In the genomic region with DNA sequence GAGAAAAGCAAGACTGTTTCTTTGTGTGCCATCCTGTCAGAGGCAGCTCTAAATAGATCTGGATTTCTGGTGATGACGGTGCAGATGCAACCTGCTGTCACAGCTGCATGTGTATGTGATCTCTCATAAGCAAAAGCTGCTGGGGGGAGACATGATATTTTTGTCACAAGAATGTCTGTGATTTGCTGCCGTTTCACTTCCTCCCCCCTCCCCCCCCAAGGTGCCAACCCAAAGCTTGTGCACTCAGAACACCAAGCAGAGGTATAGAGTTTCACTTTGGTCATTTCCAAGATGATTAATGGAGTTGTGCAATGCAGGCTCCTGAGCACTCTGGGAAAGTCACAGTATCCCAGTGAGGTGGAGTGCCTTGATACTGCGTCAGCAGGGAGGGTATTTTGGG, we compare ENCODE assay signal across 9 mouse cellular contexts.
DNase-seq lines count a peak whose midpoint lies in the region; ATAC-seq and TF ChIP-seq lines count a peak whose summit lies in the region.
"Had no signal": no experiment of that assay in that cellular context is flagged by ENCODE, and none has a peak within 500 bp of the region (broad histone marks: within the 10 kb centered on the region; RNA-seq: fewer than 3 reads in every experiment).

No protein-coding gene starts in this region.

- TF ChIP-seq EP300 in lung, postnatal 0 days (IDR thresholded peaks at IDR 0.05): no peak

- H3K4me3 ChIP-seq in lung, postnatal 0 days (ENCODE audit: low read depth, low read length): no peak overlapping the region
- no peak overlapping the region for H3K4me3 ChIP-seq in embryonic fibroblast, embryonic 13.5 days (ENCODE audit: insufficient read depth, low read length)
- H3K4me3 ChIP-seq in myocyte: no peak overlapping the region
- no peak overlapping the region for H3K4me3 ChIP-seq in hindbrain, embryonic 13.5 days

- H3K9me3 ChIP-seq in lung, postnatal 0 days (ENCODE audit: low read length): no peaks in the 10 kb centered on the region
- H3K9me3 ChIP-seq in hindbrain, embryonic 13.5 days: no peaks in the 10 kb centered on the region

- H3ac ChIP-seq in myocyte (ENCODE audit: control insufficient read depth, insufficient read length): no peak overlapping the region

- H3K27ac ChIP-seq in lung, postnatal 0 days (ENCODE audit: low read length): no peak overlapping the region
- peak overlapping the region; percentile 56 for H3K27ac ChIP-seq in embryonic fibroblast, embryonic 13.5 days (ENCODE audit: insufficient read depth, low read length)
- H3K27ac ChIP-seq in hindbrain, embryonic 13.5 days: no peak overlapping the region
- H3K27ac ChIP-seq: hindbrain, embryonic 14.5 days had no signal

- TF ChIP-seq POLR2A in embryonic fibroblast, embryonic 13.5 days (IDR thresholded peaks at IDR 0.05; ENCODE audit: low read depth, low read length): no peak
- TF ChIP-seq POLR2A in myocyte (IDR thresholded peaks at IDR 0.05; ENCODE audit: insufficient read length, low read depth): no peak

- TF ChIP-seq CTCF in lung, postnatal 0 days (IDR thresholded peaks at IDR 0.05): no peak
- no peak for TF ChIP-seq CTCF in embryonic fibroblast, embryonic 13.5 days (IDR thresholded peaks at IDR 0.05; ENCODE audit: borderline replicate concordance, insufficient read depth, low read length)

- H3K27me3 ChIP-seq in lung, postnatal 0 days (replicated peaks; ENCODE audit: insufficient read depth, low read length): no peaks in the 10 kb centered on the region
- H3K27me3 ChIP-seq in myocyte (ENCODE audit: control insufficient read depth, insufficient read depth, insufficient read length): no peaks in the 10 kb centered on the region
- H3K27me3 ChIP-seq in hindbrain, embryonic 13.5 days: no peaks in the 10 kb centered on the region

- H3K4me2 ChIP-seq in lung, postnatal 0 days (replicated peaks; ENCODE audit: low read depth, low read length): no peak overlapping the region
- peak overlapping the region; percentile 84 for H3K4me2 ChIP-seq in myocyte (ENCODE audit: low read depth)
- no peak overlapping the region for H3K4me2 ChIP-seq in hindbrain, embryonic 13.5 days
- H3K4me2 ChIP-seq: hindbrain, embryonic 14.5 days had no signal

- peaks cover 7% of the 10 kb centered on the region for H3K4me1 ChIP-seq in lung, postnatal 0 days (ENCODE audit: insufficient read depth, low read depth, low read length)
- H3K4me1 ChIP-seq in embryonic fibroblast, embryonic 13.5 days (ENCODE audit: control insufficient read depth, insufficient read depth, low read length): peaks cover 30% of the 10 kb centered on the region
- peaks cover 16% of the 10 kb centered on the region for H3K4me1 ChIP-seq in hindbrain, embryonic 13.5 days (replicated peaks)

- ATAC-seq in lung, postnatal 0 days: peak; percentile 55
- ATAC-seq in hindbrain, embryonic 13.5 days (ENCODE audit: low FRiP score): no peak

- DNase-seq in adrenal gland, postnatal 36 days: peak; percentile 27 to 52
- no peak for DNase-seq in adrenal gland, adult 8-10 months
- peak; percentile 51 for DNase-seq in lung, postnatal 0 days (ENCODE audit: low spot score)
- no peak for DNase-seq in lung, postnatal 4 days
- DNase-seq in MN1 (ENCODE audit: low spot score): no peak

- H3K36me3 ChIP-seq in lung, postnatal 0 days (ENCODE audit: insufficient read depth, low read length): no peaks in the 10 kb centered on the region
- no peaks in the 10 kb centered on the region for H3K36me3 ChIP-seq in myocyte (ENCODE audit: control insufficient read depth, insufficient read depth)
- no peaks in the 10 kb centered on the region for H3K36me3 ChIP-seq in hindbrain, embryonic 13.5 days

- peaks cover 96% of the 10 kb centered on the region for H3K79me2 ChIP-seq in myocyte (ENCODE audit: control insufficient read depth, insufficient read depth)

- no peak overlapping the region for H3K9ac ChIP-seq in lung, postnatal 0 days (replicated peaks; ENCODE audit: low read depth)
- H3K9ac ChIP-seq in hindbrain, embryonic 13.5 days: no peak overlapping the region
- H3K9ac ChIP-seq: hindbrain, embryonic 14.5 days had no signal

- WGBS in lung, postnatal 0 days: 37% methylated on average over 3 of the region's 3 CpGs
- WGBS in hindbrain, embryonic 13.5 days: 82% methylated on average over 3 of the region's 3 CpGs

TF ChIP-seq in myocyte, 11 proteins besides CTCF, POLR2A, EP300 and RAD21:
- no peak for TF ChIP-seq TCF3 (IDR thresholded peaks at IDR 0.05; ENCODE audit: insufficient read length, low read depth)
- no peak for TF ChIP-seq MAX (IDR thresholded peaks at IDR 0.05; ENCODE audit: low read depth)
- peak in 1 of 3 experiments; percentile 39 for TF ChIP-seq MYOD1 (IDR thresholded peaks at IDR 0.05; ENCODE audit: control insufficient read depth in 1 of 3, insufficient read length in 2 of 3, low read depth in 2 of 3)
- no peak for TF ChIP-seq E2F4 (IDR thresholded peaks at IDR 0.05; ENCODE audit: insufficient read depth)
- TF ChIP-seq POLR2AphosphoS2 (IDR thresholded peaks at IDR 0.05; ENCODE audit: insufficient read length, low read depth): no peak
- no peak for TF ChIP-seq SRF (IDR thresholded peaks at IDR 0.05; ENCODE audit: control insufficient read depth, insufficient read length, low read depth)
- peak; percentile 99 for TF ChIP-seq CEBPB (IDR thresholded peaks at IDR 0.05; ENCODE audit: insufficient read depth, poor library complexity, severe bottlenecking)
- no peak for TF ChIP-seq USF1 (IDR thresholded peaks at IDR 0.05; ENCODE audit: low read depth)
- no peak for TF ChIP-seq REST (IDR thresholded peaks at IDR 0.05; ENCODE audit: insufficient read depth, insufficient read length)
- TF ChIP-seq MYOG (IDR thresholded peaks at IDR 0.05; ENCODE audit: control insufficient read depth in 1 of 3, insufficient read depth in 1 of 3, insufficient read length in 2 of 3, low read depth in 2 of 3): no peak
- TF ChIP-seq TCF12 (IDR thresholded peaks at IDR 0.05; ENCODE audit: insufficient read depth, poor library complexity, severe bottlenecking): peak; percentile 24

Comparison
In these comparisons a context has a peak if more than half of its experiments do, and no peak if none do; other contexts are left out.
1. DNase-seq: peak in adrenal gland, postnatal 36 days (2 of 2) and lung, postnatal 0 days (single experiment); none in adrenal gland, adult 8-10 months (single experiment), lung, postnatal 4 days (0 of 2) and MN1 (single experiment).